Mouse (Mus musculus): ENCODE data around the gene Ccdc177.

Gene Ccdc177

GRCm38 (mm10) chr12:80785005-80785404, 24.5 kb upstream of the Ccdc177 start:
- in situ Hi-C loops (cut with MseI, MboI) = no loop called here

GRCm38 (mm10) chr12:80783889-80784288, 23.4 kb upstream of the Ccdc177 start:
- in situ Hi-C loops (cut with MseI, MboI) = no loop called here

- in situ Hi-C loops (cut with MseI, MboI) = no loop called here
Observed at GRCm38 (mm10) chr12:80782892-80783291, 22.4 kb upstream of the Ccdc177 start.

- in situ Hi-C loops (cut with MseI, MboI) = no loop called here
Observed at GRCm38 (mm10) chr12:80782190-80782589, 21.7 kb upstream of the Ccdc177 start.

- in situ Hi-C loops (cut with MseI, MboI) = no loop called here
Observed at GRCm38 (mm10) chr12:80779760-80780159, 19.3 kb upstream of the Ccdc177 start.

GRCm38 (mm10) chr12:80778188-80778936, 17.9 kb upstream of the Ccdc177 start:
- in situ Hi-C loops (cut with MseI, MboI) = no loop called here

- in situ Hi-C loops (cut with MseI, MboI) = no loop called here
Observed at GRCm38 (mm10) chr12:80776046-80776634, 15.7 kb upstream of the Ccdc177 start.

GRCm38 (mm10) chr12:80774786-80775185, 14.3 kb upstream of the Ccdc177 start:
- in situ Hi-C loops (cut with MseI, MboI) = loop anchor here in 1 of 2 experiments (5.0 kb wide), 1 partner anchor 118 kb away; no protein-coding TSS in a partner anchor

GRCm38 (mm10) chr12:80769697-80770096, 9.2 kb upstream of the Ccdc177 start:
- in situ Hi-C loops (cut with MseI, MboI) = loop anchor here (5.0 kb wide), 1 partner anchor 123 kb away; no protein-coding TSS in a partner anchor

- in situ Hi-C loops (cut with MseI, MboI) = no loop called here
Observed at GRCm38 (mm10) chr12:80764116-80764515, 3.6 kb upstream of the Ccdc177 start.

GRCm38 (mm10) chr12:80762982-80763381, 2.5 kb upstream of the Ccdc177 start:
- in situ Hi-C loops (cut with MseI, MboI) = no loop called here

- in situ Hi-C loops (cut with MseI, MboI) = no loop called here
Observed at GRCm38 (mm10) chr12:80759713-80760395, 633 bp downstream of the Ccdc177 start.

- in situ Hi-C loops (cut with MseI, MboI) = no loop called here
Observed at GRCm38 (mm10) chr12:80759387-80759712, 1.1 kb downstream of the Ccdc177 start.

GRCm38 (mm10) chr12:80758559-80759386, 1.7 kb downstream of the Ccdc177 start:
- in situ Hi-C loops (cut with MseI, MboI) = no loop called here

GRCm38 (mm10) chr12:80757751-80758558, 2.5 kb downstream of the Ccdc177 start:
- in situ Hi-C loops (cut with MseI, MboI) = no loop called here

- in situ Hi-C loops (cut with MseI, MboI) = no loop called here
Observed at GRCm38 (mm10) chr12:80751556-80751955, 8.9 kb downstream of the Ccdc177 start.

- in situ Hi-C loops (cut with MseI, MboI) = no loop called here
Observed at GRCm38 (mm10) chr12:80746031-80746813, 14.3 kb downstream of the Ccdc177 start.

- in situ Hi-C loops (cut with MseI, MboI) = no loop called here
Observed at GRCm38 (mm10) chr12:80744614-80745013, 15.9 kb downstream of the Ccdc177 start.

- in situ Hi-C loops (cut with MseI, MboI) = no loop called here
Observed at GRCm38 (mm10) chr12:80739482-80739881, 21.0 kb downstream of the Ccdc177 start.

GRCm38 (mm10) chr12:80737283-80737600, 23.2 kb downstream of the Ccdc177 start:
- in situ Hi-C loops (cut with MseI, MboI) = no loop called here

All from mouse trophoblast stem cell (cell line).